Mouse (Mus musculus) cortical plate, adult 2 months (tissue): ENCODE data around the gene Fxyd5.

Experiments
- CTCF ChIP-seq: fragments of 200-500 bp; IDR thresholded peaks from 2 replicates; pipeline ENCODE4 v1.5.1; 2011; ENCODE audit warnings: mild to moderate bottlenecking, control low read depth, low read length; ENCODE audit not compliant: insufficient read depth; ENCODE audit errors: extremely low read depth
- POLR2A ChIP-seq: fragments of 200-500 bp; IDR thresholded peaks from 2 replicates; pipeline ENCODE4 v1.6.1; 2011; ENCODE audit warnings: mild to moderate bottlenecking, low read length, control low read depth; ENCODE audit not compliant: insufficient read depth; ENCODE audit errors: extremely low read depth

DNA sequence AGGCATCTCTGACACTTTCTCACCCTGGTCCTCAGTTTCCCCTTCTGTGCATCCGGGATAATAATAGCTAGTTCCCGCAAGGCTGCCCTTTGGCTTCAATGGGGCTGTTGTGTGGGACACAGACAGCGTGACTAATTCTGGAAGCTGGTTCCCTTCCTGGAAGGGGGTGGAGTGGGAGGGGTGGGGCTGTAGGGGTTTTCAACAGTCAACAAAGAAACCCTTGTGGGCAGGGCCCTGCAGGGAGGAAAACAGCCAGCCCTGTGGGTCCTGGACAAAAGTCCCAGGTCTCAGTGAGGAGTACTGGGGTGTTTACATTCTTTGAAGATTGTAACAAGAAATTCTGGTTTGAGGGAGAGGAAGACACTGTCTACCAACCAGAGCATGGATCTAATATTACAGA lies 42.9 kb upstream of the Fxyd5 start:
- TF ChIP-seq POLR2A (no peak), CTCF (no peak)
